Mouse (Mus musculus): ENCODE results near the gene Olfr896-ps1.

The Olfr896-ps1 gene

GRCm38 (mm10) chr9:38290807-38291206, at the start of gene Olfr896-ps1:
Gene Olfr896-ps1, plus strand, starts transcription at chr9:38291107.
- ATAC-seq (ENCODE audit: low TSS enrichment): no peak

DNA sequence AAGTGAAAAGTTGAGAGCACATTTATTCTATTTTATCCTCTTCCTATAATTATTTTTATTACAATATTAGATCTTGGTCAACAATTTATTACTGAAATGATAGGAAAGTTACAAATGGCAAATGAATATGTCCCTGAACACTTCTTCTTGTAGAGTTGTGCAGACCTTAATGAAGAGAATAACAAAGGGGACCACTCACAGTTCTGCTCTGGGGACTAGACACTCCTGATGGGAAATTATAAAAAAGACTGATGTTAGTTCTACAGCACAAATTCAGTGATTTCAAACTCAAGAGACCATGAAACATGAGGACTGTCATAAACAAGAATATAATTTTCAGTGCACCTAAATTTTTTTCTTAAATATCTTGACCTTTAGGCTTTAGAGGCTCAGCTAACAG, 38.4 kb upstream of the Olfr896-ps1 start, which contains the start of gene Olfr143:
Olfr143 (plus strand) TSS at position 301 of the 400 bp plus-strand sequence.
- ATAC-seq (ENCODE audit: low TSS enrichment): no peak

GRCm38 (mm10) chr9:38267551-38267950, 23.4 kb upstream of the Olfr896-ps1 start, which contains the start of gene Olfr895:
Gene Olfr895, plus strand, starts transcription at chr9:38267851.
- ATAC-seq (ENCODE audit: low TSS enrichment): no peak

GRCm38 (mm10) chr9:38328760-38329159, 37.9 kb downstream of the Olfr896-ps1 start, which contains the start of gene Olfr25:
Gene Olfr25, plus strand, starts transcription at chr9:38329060.
- ATAC-seq (ENCODE audit: low TSS enrichment): no peak

Data from frontal cortex, adult (tissue).